Mouse (Mus musculus) testis, postnatal 14 days (tissue): ENCODE measurements at regions not wholly inside any gene's neighbourhood (a gene's known extent, or its start where the extent isn't known, plus 50 kb on each side); places are given as distances from the start of the nearest gene placed in this dataset.

Source experiments
- DNase-seq: peaks from one replicate; pipeline ENCODE4 v3.0.0; 2021; ENCODE audit warnings: low spot score

DNA sequence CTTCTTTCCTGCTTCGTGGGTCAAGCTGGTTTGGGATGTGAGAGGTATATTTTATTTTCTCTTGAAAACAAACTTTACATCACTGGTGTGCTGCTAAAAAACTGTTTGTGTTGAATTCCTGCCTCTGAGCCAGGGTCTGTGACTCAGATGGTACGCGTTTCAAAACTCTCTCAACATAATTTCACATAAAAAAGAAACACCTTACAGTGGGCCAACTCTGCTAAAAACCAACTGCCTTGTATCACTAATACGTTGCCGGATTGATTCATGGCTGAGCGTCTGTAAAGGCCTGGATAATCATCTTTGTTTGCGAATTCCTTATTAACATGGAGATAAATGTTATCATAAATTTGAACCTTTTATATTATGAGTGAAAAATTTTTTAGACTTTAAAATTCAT is 428.7 kb downstream of the Fgf9 start:
- DNase-seq = no peak

DNA sequence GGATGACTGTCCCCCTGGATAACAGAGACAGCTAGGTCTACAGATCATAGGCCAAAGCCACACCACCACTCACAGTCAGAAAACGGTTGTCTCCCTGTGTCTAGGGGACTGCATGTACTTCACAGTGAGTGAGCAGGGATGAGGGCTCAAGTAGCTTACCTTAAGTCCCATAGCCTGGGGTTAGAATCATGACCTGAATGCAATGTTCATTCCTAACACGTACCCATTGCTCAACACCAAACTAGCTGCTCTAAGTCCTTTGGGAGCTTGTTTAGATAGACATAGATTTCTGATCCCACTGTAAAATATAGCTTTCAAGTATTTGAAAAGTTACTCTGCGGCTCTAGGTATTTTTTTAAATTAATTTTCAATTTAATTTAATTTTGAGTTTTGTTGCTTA is 426.6 kb downstream of the Fgf9 start:
- DNase-seq = no peak

DNA sequence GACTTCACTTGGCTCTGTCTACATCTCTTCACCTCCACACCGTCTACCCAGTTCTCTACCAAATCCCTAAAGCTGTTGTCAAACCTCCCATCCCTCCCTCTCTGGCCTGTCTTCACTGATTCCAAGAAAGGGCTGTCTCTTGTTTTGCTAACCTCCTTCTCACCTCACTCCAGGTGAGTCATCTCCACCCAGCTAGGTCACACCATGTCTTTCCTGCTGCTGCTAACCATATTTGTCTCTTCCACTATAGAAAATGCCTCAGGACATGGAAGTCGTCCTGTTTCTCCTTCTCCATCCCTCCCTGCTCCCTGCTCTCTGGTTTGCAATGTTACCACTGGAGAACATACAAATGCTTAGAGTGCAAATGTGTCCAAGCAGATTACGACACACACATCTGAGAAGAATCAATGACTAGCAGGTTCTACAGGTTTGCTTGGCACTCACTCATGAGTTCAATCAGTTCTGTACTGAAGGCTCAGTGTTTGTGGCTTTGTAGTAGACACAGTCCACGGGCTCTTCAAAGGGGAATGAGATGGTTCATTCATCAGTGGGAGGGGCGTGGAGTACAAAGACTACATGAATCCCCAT is 424.1 kb downstream of the Fgf9 start:
- no peak for DNase-seq

DNA sequence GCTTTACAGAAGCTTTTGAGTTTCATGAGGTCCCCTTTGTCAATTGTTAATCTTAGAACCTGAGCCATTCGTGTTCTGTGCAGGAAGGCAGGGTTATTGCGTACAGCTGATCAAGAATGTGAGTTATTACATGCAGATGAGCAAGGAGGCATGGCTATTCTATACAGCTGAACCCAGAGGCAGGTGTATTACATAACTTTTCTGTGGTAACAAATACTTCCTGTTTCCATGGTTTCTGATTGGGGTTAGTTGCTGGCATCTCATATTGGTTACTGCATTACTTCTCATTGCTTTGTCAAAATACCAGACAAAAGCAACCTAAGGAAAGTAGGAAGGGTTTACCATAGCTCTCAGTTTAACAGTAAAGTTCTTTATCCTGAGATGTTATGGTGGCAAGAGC is 421.8 kb downstream of the Fgf9 start:
- DNase-seq = no peak

DNA sequence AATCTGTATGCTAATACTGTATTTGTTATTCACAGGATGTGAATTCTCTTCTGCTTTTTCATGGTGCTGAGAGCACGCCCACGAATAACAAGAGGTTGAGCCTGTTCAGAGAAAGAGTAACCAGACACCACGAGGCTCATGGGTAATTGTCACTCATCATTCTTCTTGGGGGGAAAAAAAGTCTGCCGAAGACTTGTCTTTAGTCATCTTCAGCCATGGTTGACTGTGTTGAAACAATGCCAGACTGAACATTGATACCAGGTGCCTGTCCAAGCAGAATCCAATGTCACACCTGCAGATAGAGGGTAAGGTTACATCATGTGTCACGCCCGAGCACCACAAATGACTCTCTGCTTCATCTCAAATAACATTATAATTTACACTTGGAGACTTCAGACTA is 418.5 kb downstream of the Fgf9 start:
- no peak for DNase-seq

DNA sequence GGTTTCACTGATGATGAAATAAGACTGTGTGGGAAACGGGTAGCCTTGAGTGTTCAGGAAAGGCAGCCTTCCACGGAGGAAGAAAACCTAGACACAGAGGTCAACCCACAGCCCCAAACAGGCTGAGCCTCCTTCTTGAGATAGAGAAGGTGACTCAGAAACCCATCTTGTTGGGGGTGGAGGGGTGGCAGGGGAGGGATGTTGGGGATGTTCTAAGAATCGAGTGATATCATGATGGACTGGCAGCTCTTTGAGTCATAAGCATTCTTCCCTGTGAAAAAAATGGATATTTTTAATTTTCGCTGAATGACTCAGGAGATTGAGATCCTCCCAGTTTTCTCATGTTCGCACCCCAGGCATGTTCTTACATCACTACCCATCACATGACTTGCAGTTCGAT is 417.5 kb downstream of the Fgf9 start:
- no peak for DNase-seq

DNA sequence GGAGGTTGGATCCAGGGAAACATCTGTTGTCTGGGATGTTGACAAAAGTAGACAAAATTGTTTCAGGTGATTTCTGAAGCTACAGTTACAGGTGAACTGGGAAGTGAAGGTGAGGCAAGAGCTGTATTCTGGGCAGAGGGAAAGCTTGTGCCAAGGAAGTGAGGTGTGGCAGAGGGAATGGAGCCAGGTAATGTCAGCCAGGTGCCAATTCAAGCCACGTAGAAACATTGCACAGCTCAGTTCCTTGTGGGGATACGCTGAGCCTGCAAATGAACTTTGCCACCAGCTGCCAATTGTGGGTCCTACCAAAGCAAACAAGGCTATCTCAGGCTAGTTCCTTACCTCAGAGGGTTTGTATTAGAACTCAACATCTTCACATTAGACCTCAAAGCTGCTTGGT is 410.1 kb downstream of the Fgf9 start:
- DNase-seq = no peak

DNA sequence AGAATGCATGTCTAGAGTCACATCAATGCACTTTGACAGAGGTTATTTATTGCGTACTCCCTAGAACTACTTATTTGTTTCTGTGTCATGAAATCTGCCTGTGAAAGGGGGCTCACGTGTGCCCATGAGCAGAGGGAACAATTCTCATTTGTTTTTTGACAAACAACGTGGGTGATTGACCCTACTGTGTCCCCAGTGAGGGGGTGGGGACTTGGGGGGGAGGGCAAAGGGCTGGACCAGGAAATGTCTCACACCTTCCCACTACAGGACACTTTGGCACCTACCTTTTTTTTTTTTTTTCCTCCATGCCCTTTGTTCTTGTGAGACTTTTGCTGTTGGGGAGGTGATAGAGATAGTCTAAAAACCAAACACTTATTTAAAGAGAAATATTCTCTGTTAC is 400.3 kb downstream of the Fgf9 start:
- no peak for DNase-seq

DNA sequence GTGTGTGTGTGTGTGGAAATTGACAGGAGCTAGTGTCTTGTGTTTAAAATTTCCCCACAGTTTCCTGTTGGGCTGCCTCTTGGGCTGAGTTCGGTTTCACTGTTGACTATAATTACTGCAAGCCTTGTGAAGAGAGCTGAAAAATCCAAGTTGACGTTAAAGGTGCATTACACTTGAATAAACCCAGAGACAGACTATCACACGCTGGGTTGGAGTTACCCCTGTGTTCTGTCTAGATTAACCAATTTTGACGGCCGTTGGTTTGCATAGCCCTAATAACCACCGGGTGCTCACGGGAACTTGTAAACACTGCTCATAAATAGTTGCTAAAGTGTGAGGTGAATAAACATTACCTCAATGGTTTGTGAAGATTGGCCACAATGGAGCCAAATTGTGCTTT is 398.1 kb downstream of the Fgf9 start:
- DNase-seq = no peak

DNA sequence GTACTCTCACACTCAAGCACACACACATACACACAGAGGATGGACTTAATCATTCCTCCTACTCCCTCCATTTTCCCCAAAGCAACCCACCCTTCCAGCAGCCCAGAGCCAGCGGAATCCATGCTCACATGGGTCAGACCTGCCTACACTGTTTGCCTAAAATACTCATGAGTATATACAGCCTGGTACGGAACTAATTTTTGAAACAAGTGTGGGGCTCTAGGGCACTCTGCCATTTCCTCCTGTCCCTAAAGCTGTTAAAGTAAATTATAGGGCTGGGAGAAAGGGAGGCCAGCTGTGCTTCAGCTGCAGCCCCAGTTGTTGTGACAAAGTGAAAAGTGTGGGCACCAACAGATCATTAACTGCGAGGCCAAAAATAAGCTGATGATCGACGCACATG is 397.5 kb downstream of the Fgf9 start:
- DNase-seq = no peak

DNA sequence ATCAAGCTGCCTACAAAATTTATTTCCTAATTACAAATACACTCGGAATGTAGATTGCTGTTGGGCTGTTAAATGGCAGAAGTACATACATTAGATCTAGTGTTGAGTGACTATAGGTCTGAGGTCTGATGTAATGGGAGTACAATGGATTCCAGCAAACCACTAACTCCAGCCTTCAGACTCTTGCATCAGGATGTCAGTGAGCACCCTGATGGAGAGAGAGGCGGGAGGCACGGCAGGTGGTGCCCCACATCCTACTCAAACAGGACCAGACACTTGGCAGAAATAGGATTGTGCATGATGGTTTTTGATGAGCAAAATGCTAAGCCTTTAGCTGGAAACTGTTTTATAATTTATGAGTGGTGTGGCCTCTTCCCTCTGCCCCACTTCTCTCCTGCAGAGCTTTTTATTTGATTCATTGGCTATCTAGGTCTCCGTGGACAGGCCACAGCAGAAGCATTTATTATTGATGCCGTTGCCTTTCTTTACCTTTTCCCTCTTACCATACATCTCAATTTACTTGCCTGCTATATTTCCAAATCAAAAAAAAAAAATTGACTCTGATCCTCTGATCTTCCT is 376.5 kb downstream of the Fgf9 start:
- no peak for DNase-seq

DNA sequence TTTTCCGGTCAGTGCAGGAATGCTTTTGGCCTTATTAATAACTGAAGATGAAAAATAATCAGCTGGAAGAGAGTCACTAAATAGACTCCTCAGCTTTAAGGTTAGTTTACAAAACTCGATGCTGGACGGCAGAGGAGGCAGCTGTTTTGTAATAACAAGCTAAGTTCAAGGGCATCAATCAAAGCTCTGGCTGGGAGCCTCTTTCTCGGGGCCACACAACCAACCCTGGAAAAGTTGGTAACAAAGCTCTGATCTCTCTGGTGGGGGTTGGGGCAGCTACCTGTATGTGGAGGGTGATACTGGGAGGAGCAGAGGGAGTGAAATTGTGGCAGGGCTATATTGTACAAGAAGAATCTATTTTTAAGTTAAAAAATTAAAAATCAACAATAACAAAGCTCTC is 374.1 kb downstream of the Fgf9 start:
- no peak for DNase-seq

DNA sequence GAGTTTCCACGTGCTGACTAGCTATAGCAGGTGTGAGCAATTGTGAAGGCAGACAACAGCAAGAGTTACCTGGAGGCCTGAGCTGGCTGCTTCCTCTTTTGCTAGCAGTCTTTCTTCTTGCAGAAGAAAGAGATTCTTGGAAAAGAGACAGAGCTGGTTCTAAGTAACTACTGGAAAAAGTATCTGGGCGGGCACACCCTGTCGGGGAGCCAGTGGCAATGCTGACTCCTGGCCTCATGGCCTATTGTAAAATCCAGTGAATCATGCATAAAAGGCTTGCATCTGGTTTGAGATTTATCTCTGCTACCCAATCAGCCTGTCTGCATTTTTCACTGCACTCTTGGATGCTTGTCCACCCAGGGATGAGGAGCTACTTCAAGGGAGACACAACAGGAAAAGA is 372.2 kb downstream of the Fgf9 start:
- no peak for DNase-seq

DNA sequence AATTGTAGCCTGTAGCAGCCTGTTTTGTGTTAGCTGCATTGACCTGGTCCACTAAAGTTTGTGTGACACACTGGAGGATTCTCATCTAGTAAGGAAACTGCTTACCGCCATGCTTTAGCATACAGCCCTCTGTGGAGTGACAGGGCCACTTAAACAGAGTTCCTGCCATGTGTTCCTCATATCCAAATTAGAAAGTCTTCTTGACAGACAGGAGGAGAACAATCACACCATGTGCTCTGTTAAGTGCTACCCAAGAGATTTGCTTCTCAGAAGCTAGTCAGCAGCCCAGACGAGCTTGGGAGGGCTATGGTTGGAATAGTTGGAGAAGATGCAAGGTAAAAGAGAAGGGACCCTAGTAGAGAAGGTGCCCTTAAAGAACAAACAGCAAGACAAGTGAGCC is 369.6 kb downstream of the Fgf9 start:
- no peak for DNase-seq

DNA sequence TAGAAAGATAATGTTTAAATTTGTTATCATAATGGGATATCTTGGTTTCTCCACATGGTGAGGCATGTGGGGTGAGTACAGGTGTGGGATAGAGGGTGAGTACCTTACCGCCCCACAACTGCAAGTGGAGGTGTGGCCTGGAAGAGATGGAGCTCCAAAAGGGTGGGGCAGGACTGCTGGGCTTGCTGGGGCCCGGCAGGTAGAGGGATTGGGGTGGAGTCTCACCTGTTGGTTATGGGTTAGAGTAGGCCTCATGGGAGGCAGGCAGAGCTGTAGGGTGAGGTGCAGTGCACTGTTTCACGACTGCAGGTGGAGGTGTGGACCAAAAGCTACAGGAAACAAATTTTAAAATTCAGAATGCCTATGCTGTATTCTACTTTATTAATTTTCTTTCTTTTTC is 365.7 kb downstream of the Fgf9 start:
- no peak for DNase-seq

DNA sequence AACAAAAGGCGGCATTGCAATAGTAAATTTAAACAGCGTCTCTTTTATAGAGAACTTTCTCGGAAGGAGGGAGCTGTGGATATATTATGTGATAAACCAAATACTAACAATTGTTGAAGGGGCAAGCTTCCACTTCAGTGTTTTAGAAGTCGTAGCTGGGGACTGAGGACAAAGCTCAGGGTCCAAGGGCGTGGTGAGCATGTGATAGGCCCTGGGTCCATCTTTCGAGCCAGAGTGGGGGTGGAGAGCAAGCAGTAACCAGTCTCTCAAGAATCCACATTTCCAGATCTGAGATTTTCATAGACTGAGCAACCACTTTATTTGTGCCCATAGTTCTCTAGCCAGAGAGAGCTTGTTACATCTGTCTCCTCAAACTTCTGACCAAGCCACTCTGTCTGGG is 356.1 kb downstream of the Fgf9 start:
- DNase-seq = no peak

DNA sequence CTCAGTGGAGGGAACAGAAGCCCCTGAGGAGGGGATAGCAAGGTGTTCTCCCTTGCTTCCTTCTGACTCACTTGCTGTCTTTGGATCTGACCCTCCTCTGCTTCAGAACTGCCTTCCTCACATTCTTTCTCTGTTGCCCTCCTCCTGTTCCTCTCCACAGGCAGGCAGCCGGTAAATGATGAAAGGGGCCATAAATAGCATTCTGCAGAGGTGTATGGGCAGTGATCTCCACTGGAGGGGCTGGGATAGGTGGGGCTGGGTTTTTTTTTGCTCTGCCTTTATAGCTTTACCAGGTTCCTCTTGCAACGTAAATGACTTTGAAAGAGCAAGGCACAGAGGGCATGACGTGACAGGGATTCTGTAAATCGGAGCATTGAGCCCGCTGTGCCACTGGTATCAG is 351.6 kb downstream of the Fgf9 start:
- no peak for DNase-seq

DNA sequence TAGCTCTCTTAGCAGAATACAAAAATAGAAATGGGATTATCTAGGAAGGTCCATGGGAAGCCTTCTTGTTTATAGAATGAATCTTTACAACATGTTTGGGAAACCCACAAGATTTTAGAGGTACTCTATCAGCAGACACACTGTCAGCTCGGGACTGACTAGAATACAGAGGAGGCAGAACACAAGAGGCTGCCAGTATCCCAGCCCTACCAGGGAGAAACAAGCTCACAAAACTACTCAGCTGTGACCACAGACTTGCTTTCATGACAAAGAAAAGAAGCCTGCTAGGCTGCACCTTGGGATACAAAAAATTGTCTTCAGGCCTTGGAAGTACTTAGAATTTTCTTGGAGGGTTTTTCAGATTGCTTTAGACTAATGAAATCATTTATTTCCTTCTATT is 347.2 kb downstream of the Fgf9 start:
- no peak for DNase-seq

DNA sequence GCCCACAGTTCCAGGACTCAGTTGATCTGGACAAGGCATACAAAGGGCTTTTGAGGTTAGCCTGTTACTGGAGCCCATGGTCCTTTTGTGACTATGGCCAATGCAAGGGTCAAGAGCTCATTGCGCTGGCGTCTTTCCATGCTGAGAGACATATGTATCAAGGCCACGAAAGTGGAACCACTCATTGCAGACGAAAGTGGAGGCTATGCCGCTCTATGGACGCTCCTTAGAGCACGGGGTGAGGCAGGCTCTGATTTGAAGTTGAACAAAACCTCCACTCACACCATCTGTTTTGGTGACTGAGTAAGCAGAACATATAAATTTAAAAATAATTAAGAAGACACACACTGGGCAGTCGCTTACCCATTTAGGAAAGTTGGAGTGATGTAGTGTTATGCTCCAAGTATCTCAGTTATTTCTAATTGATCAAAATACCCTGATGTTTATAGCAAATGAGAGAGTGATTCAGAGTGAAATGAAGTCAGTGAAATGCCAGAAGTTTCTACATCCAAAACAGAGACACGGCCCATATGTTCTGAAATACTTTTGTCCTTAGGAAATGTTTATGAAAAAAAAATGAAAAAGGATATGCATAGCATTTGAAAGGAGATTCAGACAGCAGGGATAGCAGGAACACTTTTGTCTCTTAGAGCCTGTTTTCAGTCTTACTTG is 321.8 kb downstream of the Fgf9 start:
- no peak for DNase-seq

DNA sequence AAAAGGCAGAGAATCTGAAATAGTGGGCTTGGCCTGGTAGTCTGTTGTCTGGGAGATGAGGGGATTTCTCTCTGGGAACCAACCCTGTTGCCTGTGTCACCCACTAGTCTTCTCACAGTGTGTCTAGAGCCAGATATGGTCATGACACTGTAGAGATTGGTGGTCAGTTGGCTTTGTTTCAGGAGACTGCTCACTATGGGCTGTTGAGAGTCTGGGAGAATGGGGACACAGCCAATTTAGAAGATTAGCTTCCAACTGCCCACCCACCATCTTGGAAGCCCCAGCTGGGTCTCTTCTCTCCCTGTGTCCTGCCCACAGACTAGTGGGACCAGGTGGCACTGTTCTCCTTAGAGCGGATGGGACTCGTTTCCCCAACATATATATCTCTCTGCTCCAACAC is 320.4 kb downstream of the Fgf9 start:
- DNase-seq = no peak

DNA sequence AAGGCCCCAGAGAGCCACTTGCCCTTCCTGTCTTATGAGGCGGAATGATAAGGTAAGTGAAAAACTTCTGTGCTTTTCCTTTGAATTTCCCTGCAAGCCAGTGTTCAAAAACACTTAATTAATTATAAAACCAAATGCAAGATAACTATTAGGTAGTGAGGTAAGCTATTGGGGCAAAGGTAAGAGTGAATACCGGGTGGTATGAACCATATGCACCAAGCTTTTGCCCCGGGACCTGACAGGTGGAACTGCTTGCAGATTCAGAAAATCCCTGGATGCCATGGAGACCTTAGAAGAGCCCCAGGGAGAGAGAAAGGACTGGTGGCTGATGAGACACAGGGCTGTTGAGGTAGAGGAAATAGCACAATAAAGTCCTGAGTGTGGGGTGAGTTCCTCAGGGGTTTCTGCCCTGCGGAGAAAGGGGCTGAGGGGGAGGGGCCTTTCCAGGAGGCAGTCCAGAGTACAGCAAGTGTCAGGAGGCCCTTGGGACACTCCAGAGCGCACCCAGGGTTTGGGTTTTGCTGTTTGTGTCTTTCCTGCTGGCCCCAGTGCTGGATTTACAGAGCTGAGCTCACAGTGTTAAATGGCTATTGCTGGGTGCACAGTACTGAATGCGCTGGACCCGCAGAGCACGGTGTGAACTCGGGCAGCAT is 317.1 kb downstream of the Fgf9 start:
- no peak for DNase-seq

DNA sequence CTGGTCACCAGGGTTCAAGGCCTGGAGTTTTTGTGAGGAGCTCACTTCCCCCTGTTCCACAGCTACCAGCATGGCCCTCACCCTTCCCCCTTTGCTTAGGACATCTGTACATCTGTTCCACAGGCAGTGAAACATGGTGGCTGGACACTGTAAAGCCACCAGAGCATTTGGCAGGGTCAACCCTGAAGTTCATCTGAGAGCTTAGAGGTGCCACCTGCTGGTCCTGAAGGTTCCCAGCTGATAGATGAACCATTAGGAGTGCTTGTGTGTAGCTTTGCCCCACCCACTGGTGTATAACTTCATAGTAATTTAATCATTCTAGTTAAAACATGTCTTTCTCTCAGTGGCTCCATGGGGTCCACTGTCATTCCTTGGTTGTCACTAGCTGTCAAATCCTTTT is 304.7 kb downstream of the Fgf9 start:
- DNase-seq = no peak

DNA sequence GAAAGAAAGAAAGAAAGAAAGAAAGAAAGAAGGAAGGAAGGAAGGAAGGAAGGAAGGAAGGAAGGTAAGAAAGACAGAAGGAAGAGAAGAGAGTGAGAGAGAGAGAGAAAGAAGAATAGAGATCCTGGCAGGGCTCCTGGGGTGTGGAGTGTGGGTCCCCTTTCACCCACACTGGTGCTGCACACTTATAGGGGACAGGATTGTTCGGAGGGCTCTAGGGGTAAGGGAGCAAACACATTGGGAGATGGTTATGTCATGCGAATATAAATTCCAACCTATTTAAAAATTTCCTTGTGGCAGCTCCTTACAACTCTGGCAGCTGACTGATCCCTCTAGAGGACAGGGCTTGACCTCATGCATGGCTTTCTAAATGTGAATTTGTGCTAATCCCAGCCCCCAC is 286.5 kb downstream of the Fgf9 start:
- no peak for DNase-seq

DNA sequence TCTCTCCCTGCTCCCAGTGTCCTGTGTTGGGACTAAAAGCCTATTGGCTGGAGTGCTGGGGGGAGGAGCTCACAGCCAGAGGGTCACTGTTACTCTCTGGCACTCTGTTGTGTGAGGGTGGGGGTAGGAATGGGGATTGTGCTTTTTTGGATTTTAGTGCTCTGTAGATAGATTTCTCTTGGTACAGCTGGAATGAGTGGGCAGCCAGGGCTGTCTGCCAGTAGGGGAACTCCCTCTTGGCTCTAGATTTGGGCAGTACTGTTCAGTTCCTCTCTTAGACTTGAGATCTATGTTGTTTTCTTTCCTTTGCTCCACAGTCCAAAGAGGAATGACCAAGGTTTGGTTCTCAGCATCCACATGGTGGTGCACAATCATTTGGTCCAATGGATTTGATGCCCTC is 282.6 kb downstream of the Fgf9 start:
- DNase-seq = no peak
